7 mouse cellular contexts compared by ENCODE assay signal in genomic region chr2:119156681-119157572, GRCm38 (mm10). TPM values are rescaled to one million over a fixed set of nuclear protein-coding genes. Genes with fewer than 3 reads are reported as not detected.
DNase-seq lines count a peak whose midpoint lies in the region; ATAC-seq lines count a peak whose summit lies in the region.

Gene Rmdn3, minus strand, starts transcription at chr2:119157034.

- H3K4me3 ChIP-seq in intestine, embryonic 15.5 days (replicated peaks) = peak within 1 kb of the TSS; percentile 99
- H3K4me3 ChIP-seq in midbrain, embryonic 10.5 days = peak within 1 kb of the TSS; percentile 88

- peak within 1 kb of the TSS; percentile 86 for H3K4me2 ChIP-seq in intestine, embryonic 15.5 days (replicated peaks)

- DNase-seq in adrenal gland, adult 18-20 months (ENCODE audit: low spot score in 2 of 2) = peak; percentile 93 to 95
- peak; percentile 98 for DNase-seq in embryo, embryonic 11 days
- peak; percentile 87 to 88 for DNase-seq in gastrocnemius, postnatal 36 days
- peak; percentile 97 to 99 for DNase-seq in left cerebral cortex, postnatal 25 days (ENCODE audit: low spot score in 2 of 2)
- peak; percentile 91 for DNase-seq in midbrain, embryonic 10.5 days (ENCODE audit: low spot score)
- DNase-seq in right cerebral cortex, postnatal 4 days = peak; percentile 96

- peak within 1 kb of the TSS; percentile 91 for H3K9ac ChIP-seq in intestine, embryonic 15.5 days

- intact Hi-C loops in gastrocnemius, postnatal 36 days (cut with DNase I) = loop anchor here (5.0 kb wide), 1 partner anchor 35 kb away; no protein-coding TSS in a partner anchor
- intact Hi-C loops in left cerebral cortex, postnatal 25 days (cut with DNase I) = loop anchor here (5.0 kb wide), 1 partner anchor 110 kb away; the partner anchor contains the start of gene Knl1

- under 1% methylated on average over 55 of the region's 57 CpGs for WGBS in intestine, embryonic 15.5 days
- WGBS in midbrain, embryonic 10.5 days = under 1% methylated on average over 57 of the region's 57 CpGs

- H3K27ac ChIP-seq in intestine, embryonic 15.5 days = 0 out of 2 replicates have a peak within 1 kb of the TSS, but pooled peaks have one; percentile 27
- peak within 1 kb of the TSS; percentile 84 for H3K27ac ChIP-seq in midbrain, embryonic 10.5 days (replicated peaks)

- ATAC-seq in intestine, embryonic 15.5 days = peak; percentile 91

- H3K9me3 ChIP-seq in intestine, embryonic 15.5 days = no peaks in the 10 kb centered on the region
- no peaks in the 10 kb centered on the region for H3K9me3 ChIP-seq in midbrain, embryonic 10.5 days (replicated peaks)

- 0 out of 2 replicates have a peak, but pooled peaks cover 14% of the 10 kb centered on the region for H3K36me3 ChIP-seq in intestine, embryonic 15.5 days
- peaks cover 32% of the 10 kb centered on the region for H3K36me3 ChIP-seq in midbrain, embryonic 10.5 days

- H3K27me3 ChIP-seq in intestine, embryonic 15.5 days (replicated peaks) = no peaks in the 10 kb centered on the region
- H3K27me3 ChIP-seq in midbrain, embryonic 10.5 days (ENCODE audit: low read depth, poor library complexity, severe bottlenecking) = no peaks in the 10 kb centered on the region

- H3K4me1 ChIP-seq in intestine, embryonic 15.5 days (replicated peaks) = peaks cover 9% of the 10 kb centered on the region
- H3K4me1 ChIP-seq in midbrain, embryonic 10.5 days = peaks cover 24% of the 10 kb centered on the region

RNA-seq across cellular contexts. Expression of gene Rmdn3, which starts in this region (rescaled TPM):
- 100 to 1,000 TPM in 1 of 2 experiments, 10 to 100 TPM in 1; 72.4 to 101 TPM for total RNA-seq in adrenal gland, adult 18-20 months (2021)
- 1 to 10 TPM; 4.7 to 4.8 TPM for total RNA-seq in gastrocnemius, postnatal 36 days (2021)
- 48.5 and 49.5 TPM in 2 replicates for polyA plus RNA-seq in intestine, embryonic 15.5 days (2015; fragmentation: Nextera tagmentation; extraction: Ambion mirVana)
- 10 to 100 TPM; 56.5 to 62.4 TPM for total RNA-seq in left cerebral cortex, postnatal 25 days (2021)
- polyA plus RNA-seq in midbrain, embryonic 10.5 days (2016; fragmentation: Nextera tagmentation; extraction: Ambion mirVana) = 47.4 and 49.9 TPM in 2 replicates

Comparison
In these comparisons a context has a peak if more than half of its experiments do, and no peak if none do; other contexts are left out.
1. Peak in every context shown above with its lines: DNase-seq, ATAC-seq, H3K4me3 ChIP-seq and H3K27ac ChIP-seq.
2. RNA of gene Rmdn3 (total RNA-seq): 72.4 to 101 TPM in adrenal gland, adult 18-20 months and 56.5 to 62.4 TPM in left cerebral cortex, postnatal 25 days; 4.7 to 4.8 TPM in gastrocnemius, postnatal 36 days; every median in the first group is over 4 times any median in the second.